8 mouse cellular contexts compared by ENCODE assay signal in the genomic region with DNA sequence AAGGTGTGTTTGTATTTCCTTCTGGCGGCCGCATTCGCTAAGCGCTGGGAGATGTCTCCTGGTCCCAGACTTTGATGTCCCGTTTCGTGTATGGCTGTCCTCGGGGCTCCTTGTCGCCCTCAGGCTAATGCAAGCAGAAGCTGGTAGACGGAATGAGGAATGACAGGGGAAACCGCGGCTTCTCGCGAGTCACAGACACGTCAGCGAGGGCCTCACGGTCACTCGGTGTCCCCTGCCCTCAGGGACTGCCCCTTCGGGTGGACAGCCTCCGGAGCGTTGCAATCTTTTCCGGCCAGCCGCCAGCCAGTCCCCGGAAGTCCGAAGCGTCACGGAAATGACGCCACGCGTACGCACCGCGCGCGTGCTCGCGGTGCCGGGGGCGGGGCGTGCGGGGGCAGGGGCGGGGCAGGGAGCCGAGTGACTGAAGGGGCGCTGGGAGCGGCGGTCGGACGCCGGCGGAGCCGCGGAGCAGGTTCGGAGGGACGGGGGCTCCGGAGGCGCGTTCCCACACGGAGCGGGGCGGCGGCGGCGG. TPM values are rescaled to one million over a fixed set of nuclear protein-coding genes. Genes with fewer than 3 reads are reported as not detected.
DNase-seq lines count a peak whose midpoint lies in the region; ATAC-seq lines count a peak whose summit lies in the region.

Gene Rabgef1 (plus strand): TSS at position 376 of the 532 bp plus-strand sequence.

- peak; percentile 97 for ATAC-seq in hindbrain, embryonic 15.5 days (ENCODE audit: low FRiP score, low read depth)

- under 1% methylated on average over 60 of the region's 62 CpGs for WGBS in hindbrain, embryonic 15.5 days

- DNase-seq in ZHBTc4 (ENCODE audit: low read depth, low spot score), result peak; percentile 88
- DNase-seq in cerebellum, postnatal 4 days (ENCODE audit: low spot score in 2 of 2), result peak; percentile 82 to 93
- DNase-seq in gastrocnemius, adult 18-20 months (ENCODE audit: low spot score), result peak; percentile 96
- DNase-seq in layer of hippocampus, postnatal 36 days, result peak; percentile 92 to 93
- DNase-seq in lung, postnatal 25 days (ENCODE audit: low spot score), result peak; percentile 96
- peak; percentile 80 for DNase-seq in retina, adult 2 months (ENCODE audit: low read depth, low spot score)
- peak; percentile 90 for DNase-seq in thymus, postnatal 25 days

- peaks cover 27% of the 10 kb centered on the region for H3K4me1 ChIP-seq in hindbrain, embryonic 15.5 days (replicated peaks)

- H3K4me2 ChIP-seq in hindbrain, embryonic 15.5 days, result peak within 1 kb of the TSS; percentile 66

- H3K36me3 ChIP-seq in hindbrain, embryonic 15.5 days, result no peaks in the 10 kb centered on the region

- peak within 1 kb of the TSS; percentile 89 for H3K27ac ChIP-seq in hindbrain, embryonic 15.5 days (replicated peaks)

- peak within 1 kb of the TSS; percentile 87 for H3K4me3 ChIP-seq in hindbrain, embryonic 15.5 days

- H3K27me3 ChIP-seq in hindbrain, embryonic 15.5 days, result no peaks in the 10 kb centered on the region

- H3K9me3 ChIP-seq in hindbrain, embryonic 15.5 days, result no peaks in the 10 kb centered on the region

- H3K9ac ChIP-seq in hindbrain, embryonic 15.5 days, result peak within 1 kb of the TSS; percentile 82

RNA-seq across cellular contexts. Expression of gene Rabgef1, which starts in this region (rescaled TPM):
- 100 to 1,000 TPM in 1 of 2 experiments, 10 to 100 TPM in 1; 91.2 to 116 TPM for total RNA-seq in gastrocnemius, adult 18-20 months (2021)
- 39.8 and 40.6 TPM in 2 replicates for polyA plus RNA-seq in hindbrain, embryonic 15.5 days (2015; fragmentation: Nextera tagmentation; extraction: Ambion mirVana)
- 10 to 100 TPM; 51.3 to 53.3 TPM for total RNA-seq in layer of hippocampus, postnatal 36 days (2021)

Comparison
In these comparisons a context has a peak if more than half of its experiments do, and no peak if none do; other contexts are left out.
1. Peak in every context shown above with its lines: DNase-seq, ATAC-seq, H3K4me3 ChIP-seq and H3K27ac ChIP-seq.